Mouse (Mus musculus): Measurements from ENCODE around the gene Slc17a5.
"Not testable (repeated sequence)": the region's sequence is repeated elsewhere in the genome, so short reads cannot be mapped to it uniquely, and the experiment has no call there.

The Slc17a5 gene

GRCm38 (mm10) chr9:78558586-78559214 lies 29.1 kb downstream of the Slc17a5 start:
- no peak for DNase-seq

- DNase-seq, result no peak
Measured at GRCm38 (mm10) chr9:78557041-78557440, 30.8 kb downstream of the Slc17a5 start.

- DNase-seq, result peak; percentile 55
Measured at GRCm38 (mm10) chr9:78552984-78553383, 34.9 kb downstream of the Slc17a5 start.

- no peak for DNase-seq
Measured at GRCm38 (mm10) chr9:78551761-78552160, 36.1 kb downstream of the Slc17a5 start.

- DNase-seq, result no peak
Measured at GRCm38 (mm10) chr9:78547742-78548141, 40.1 kb downstream of the Slc17a5 start.

GRCm38 (mm10) chr9:78546944-78547343 lies 40.9 kb downstream of the Slc17a5 start:
- no peak for DNase-seq

GRCm38 (mm10) chr9:78541758-78542157 lies 46.1 kb downstream of the Slc17a5 start:
- DNase-seq, result no peak

- DNase-seq, result no peak
Measured at GRCm38 (mm10) chr9:78538421-78538820, 49.4 kb downstream of the Slc17a5 start.

GRCm38 (mm10) chr9:78537154-78537873 lies 50.5 kb downstream of the Slc17a5 start:
- peak; percentile 80 for DNase-seq

- DNase-seq, result no peak
Measured at GRCm38 (mm10) chr9:78534606-78535005, 53.2 kb downstream of the Slc17a5 start.

- DNase-seq, result no peak
Measured at GRCm38 (mm10) chr9:78533296-78533935, 54.4 kb downstream of the Slc17a5 start.

GRCm38 (mm10) chr9:78532341-78532819 lies 55.5 kb downstream of the Slc17a5 start:
- DNase-seq, result no peak

- no peak for DNase-seq
Measured at GRCm38 (mm10) chr9:78531816-78532215, 56.0 kb downstream of the Slc17a5 start.

GRCm38 (mm10) chr9:78527767-78528381 lies 60.0 kb downstream of the Slc17a5 start:
- DNase-seq, result peak; percentile 64

- DNase-seq, result peak; percentile 58
Measured at GRCm38 (mm10) chr9:78527301-78527761, 60.5 kb downstream of the Slc17a5 start.

GRCm38 (mm10) chr9:78526206-78526605 lies 61.6 kb downstream of the Slc17a5 start:
- DNase-seq, result no peak

GRCm38 (mm10) chr9:78525451-78526135 lies 62.2 kb downstream of the Slc17a5 start:
- DNase-seq, result no peak

GRCm38 (mm10) chr9:78521689-78522088 lies 66.2 kb downstream of the Slc17a5 start:
- DNase-seq, result no peak

GRCm38 (mm10) chr9:78520780-78521601 lies 66.8 kb downstream of the Slc17a5 start:
- peak; percentile 57 for DNase-seq

- no peak for DNase-seq
Measured at GRCm38 (mm10) chr9:78520127-78520779, 67.6 kb downstream of the Slc17a5 start.

GRCm38 (mm10) chr9:78517237-78517636 lies 70.6 kb downstream of the Slc17a5 start:
- DNase-seq, result not testable (repeated sequence)
